Mouse (Mus musculus) left cerebral cortex, postnatal 10 days (tissue): ENCODE data around the gene Dnah1. TPM values are rescaled to one million over a fixed set of nuclear protein-coding genes. Genes with fewer than 3 reads are reported as not detected.

Source experiments
- DNase-seq, 2 experiments: peaks; one replicate each; pipeline ENCODE4 v3.0.0; 2021 to 2022; ENCODE audit warnings: low spot score in 2 of 2, mixed read lengths in 1 of 2; ENCODE audit errors: extremely low spot score in 1 of 2
- intact Hi-C: fragments of 180-260 bp; cut with DNase I; formaldehyde crosslinking; loops from one replicate; pipeline ENCODE4 v1.15.1; 2025
- total RNA-seq, 2 experiments: library from RNA; stranded (reverse); gene quantifications; 2 replicates each; pipeline ENCODE4 v1.2.3; 2021

Dnah1 gene
- total RNA-seq, 2 experiments from 2014 or later, result 1.4 to 2.1 TPM

- intact Hi-C loops, result loop anchor here (10.0 kb wide), 1 partner anchor 111 kb away; the partner anchor contains the start of gene Dnah1
- no peak for DNase-seq
These were observed 109.8 kb downstream of the Dnah1 start for GRCm38 (mm10) chr14:31213868-31214267.

- DNase-seq, result no peak
- intact Hi-C loops, result loop anchor here (10.0 kb wide), 1 partner anchor 112 kb away; the partner anchor contains the start of gene Dnah1
These were observed 111.2 kb downstream of the Dnah1 start for GRCm38 (mm10) chr14:31212499-31212898.

GRCm38 (mm10) chr14:31211854-31212253, 111.8 kb downstream of the Dnah1 start:
- no peak for DNase-seq
- intact Hi-C loops, result loop anchor here (10.0 kb wide), 1 partner anchor 113 kb away; the partner anchor contains the start of gene Dnah1

Other genes with a start within 250 kb of the Dnah1 start
- 10 to 100 TPM; 22.9 to 24.9 TPM for gene Smim4, start 194.9 kb downstream of the Dnah1 start, total RNA-seq
- 1 to 10 TPM; 6.6 to 8.5 TPM for gene Nt5dc2, start 192.8 kb downstream of the Dnah1 start, total RNA-seq
- gene Stab1, start 155.3 kb downstream of the Dnah1 start, total RNA-seq, result 10 to 100 TPM; 24.3 to 29.6 TPM
- 1 to 10 TPM; 2.9 to 3.7 TPM for gene Tnnc1, start 115.6 kb downstream of the Dnah1 start, total RNA-seq
- 100 to 1,000 TPM; 412 to 432 TPM for gene Nisch, start 107.0 kb downstream of the Dnah1 start, total RNA-seq
- 1 to 10 TPM; 3.6 to 4.4 TPM for gene Sema3g, start 106.0 kb downstream of the Dnah1 start, total RNA-seq
- gene Phf7, start 72.6 kb downstream of the Dnah1 start, total RNA-seq, result 1 to 10 TPM; 5.0 to 5.3 TPM
- 100 to 1,000 TPM; 125 to 130 TPM for gene Bap1, start 72.4 kb downstream of the Dnah1 start, total RNA-seq
- 10 to 100 TPM; 38.9 to 39.3 TPM for gene Capn7, start 12.7 kb upstream of the Dnah1 start, total RNA-seq
- gene Sh3bp5, start 112.2 kb upstream of the Dnah1 start, total RNA-seq, result 10 to 100 TPM; 76.4 to 80.0 TPM
- gene Eaf1, start 170.5 kb upstream of the Dnah1 start, total RNA-seq, result 10 to 100 TPM; 13.1 to 14.2 TPM
- 10 to 100 TPM; 26.5 to 27.3 TPM for gene Mettl6, start 171.1 kb upstream of the Dnah1 start, total RNA-seq